Mouse (Mus musculus): Measurements from ENCODE around the gene Prkci. TPM values are rescaled to one million over a fixed set of nuclear protein-coding genes. Genes with fewer than 3 reads are reported as not detected.

Prkci gene
- total and polyA plus RNA-seq, 3 experiments = 4.8 to 37.8 (median 24.4) TPM

DNA sequence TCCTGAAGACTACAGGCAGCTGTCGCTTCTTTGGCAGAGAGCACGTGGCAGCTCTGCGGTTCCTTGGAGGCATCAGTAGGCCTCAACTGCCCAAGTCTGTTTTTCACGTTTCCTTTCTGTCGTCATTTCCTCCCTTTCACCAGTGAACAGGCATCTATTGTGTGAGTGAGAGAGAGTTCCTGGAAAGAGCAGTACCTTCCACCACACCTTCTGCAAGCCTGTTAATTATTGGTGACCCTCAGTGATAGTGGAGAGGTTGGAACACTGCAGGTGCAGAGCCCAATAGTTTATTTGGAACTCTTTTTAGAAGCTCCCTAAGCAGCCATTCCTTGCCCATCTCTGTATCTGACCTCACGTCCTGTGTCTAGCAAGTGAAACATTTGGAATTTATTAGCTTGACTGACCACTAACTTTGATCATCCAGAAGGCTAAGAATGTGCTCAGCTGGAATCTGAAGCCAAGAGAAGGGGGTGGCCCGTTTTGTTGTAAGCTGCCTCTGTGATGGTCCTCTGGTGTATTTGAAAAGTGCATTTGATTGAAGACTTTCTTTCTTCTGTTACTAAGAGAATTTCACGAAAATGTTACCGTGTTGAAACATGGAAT, 21.1 kb downstream of the Prkci start:
- peaks cover 30% of the 10 kb centered on the region for H3K4me1 ChIP-seq (ENCODE audit: insufficient read depth, low read depth, low read length)
- no peak overlapping the region for H3K4me3 ChIP-seq (ENCODE audit: low read depth, low read length)
- H3K9me3 ChIP-seq (replicated peaks) = no peaks in the 10 kb centered on the region
- TF ChIP-seq POLR2AphosphoS5 (IDR thresholded peaks at IDR 0.05; ENCODE audit: insufficient replicate concordance, low read depth, low read length) (no peak), GATA1 (IDR thresholded peaks at IDR 0.05; ENCODE audit: borderline replicate concordance, low read length) (no peak), CTCF (IDR thresholded peaks at IDR 0.05; ENCODE audit: low read depth, low read length) (no peak), TAL1 (conservative IDR thresholded peaks at IDR 0.05; ENCODE audit: low read depth, low read length) (no peak), GATA2 (IDR thresholded peaks at IDR 0.05; ENCODE audit: borderline replicate concordance, low read depth, low read length) (no peak)
- H3K27me3 ChIP-seq (ENCODE audit: insufficient read depth, low read length) = no peaks in the 10 kb centered on the region; the same call in 1 of the 2 replicates
- H3K36me3 ChIP-seq (replicated peaks) = peaks cover 13% of the 10 kb centered on the region
- ATAC-seq (ENCODE audit: extremely low read depth, insufficient number of reproducible peaks, low FRiP score, poor library complexity, severe bottlenecking) = no peak
- DNase-seq (ENCODE audit: low spot score) = no peak

DNA sequence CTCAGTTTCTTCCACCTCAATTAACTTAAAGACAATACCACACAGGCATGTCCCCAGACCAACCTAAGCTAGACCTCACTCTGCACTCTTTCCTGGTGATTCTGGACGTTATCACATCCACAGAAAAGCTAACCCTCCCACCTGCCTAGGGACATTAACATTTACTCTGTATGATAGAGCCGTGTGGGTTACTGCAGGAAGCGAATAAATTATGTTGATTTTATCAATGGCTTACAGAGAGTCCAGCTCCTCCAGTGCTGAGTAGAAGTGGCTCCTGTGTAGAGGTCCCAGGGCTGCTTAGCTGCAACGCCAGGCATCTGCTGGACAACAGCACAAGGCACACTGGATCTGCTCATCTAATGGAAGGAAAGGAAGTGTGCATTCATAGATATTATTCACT, 22.1 kb downstream of the Prkci start:
- Histone ChIP-seq H3K4me3 (ENCODE audit: low read depth, low read length) (no peak overlapping the region), H3K27me3 (ENCODE audit: insufficient read depth, low read length) (no peaks in the 10 kb centered on the region; the same call in 1 of the 2 replicates), H3K36me3 (replicated peaks) (peaks cover 14% of the 10 kb centered on the region), H3K4me1 (ENCODE audit: insufficient read depth, low read depth, low read length) (peaks cover 30% of the 10 kb centered on the region), H3K9me3 (replicated peaks) (no peaks in the 10 kb centered on the region)
- ATAC-seq (ENCODE audit: extremely low read depth, insufficient number of reproducible peaks, low FRiP score, poor library complexity, severe bottlenecking) = peak; percentile 56
- TF ChIP-seq POLR2AphosphoS5 (IDR thresholded peaks at IDR 0.05; ENCODE audit: insufficient replicate concordance, low read depth, low read length) = no peak
- no peak for TF ChIP-seq GATA1 (IDR thresholded peaks at IDR 0.05; ENCODE audit: borderline replicate concordance, low read length)
- TF ChIP-seq GATA2 (IDR thresholded peaks at IDR 0.05; ENCODE audit: borderline replicate concordance, low read depth, low read length) = no peak
- no peak for TF ChIP-seq CTCF (IDR thresholded peaks at IDR 0.05; ENCODE audit: low read depth, low read length)
- DNase-seq (ENCODE audit: low spot score) = no peak

DNA sequence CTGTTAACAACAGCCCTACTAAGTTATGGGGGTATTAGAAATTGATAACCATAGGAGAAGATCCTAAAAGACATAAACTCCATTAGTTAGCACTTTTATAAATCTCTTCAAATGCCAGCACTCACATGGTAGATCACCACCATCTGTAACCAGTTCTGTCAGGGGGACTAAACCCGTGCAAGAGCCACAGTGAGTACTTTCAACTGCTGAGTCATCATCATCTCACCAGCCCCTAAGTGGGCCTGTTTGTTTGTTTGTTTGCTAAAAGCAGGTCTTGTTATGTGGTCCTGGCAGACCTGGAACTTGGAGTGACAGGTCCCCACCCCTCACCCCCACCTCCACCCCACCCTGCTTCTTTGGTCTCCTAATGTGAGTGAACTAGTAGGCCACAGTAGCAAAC, 23.7 kb downstream of the Prkci start:
- H3K4me3 ChIP-seq (ENCODE audit: low read depth, low read length) = no peak overlapping the region
- peaks cover 30% of the 10 kb centered on the region for H3K4me1 ChIP-seq (ENCODE audit: insufficient read depth, low read depth, low read length)
- H3K36me3 ChIP-seq (replicated peaks) = peaks cover 28% of the 10 kb centered on the region
- no peaks in the 10 kb centered on the region for H3K9me3 ChIP-seq (replicated peaks)
- no peak for DNase-seq (ENCODE audit: low spot score)
- no peak for ATAC-seq (ENCODE audit: extremely low read depth, insufficient number of reproducible peaks, low FRiP score, poor library complexity, severe bottlenecking)
- TF ChIP-seq GATA2 (IDR thresholded peaks at IDR 0.05; ENCODE audit: borderline replicate concordance, low read depth, low read length) (no peak), TAL1 (conservative IDR thresholded peaks at IDR 0.05; ENCODE audit: low read depth, low read length) (no peak), POLR2AphosphoS5 (IDR thresholded peaks at IDR 0.05; ENCODE audit: insufficient replicate concordance, low read depth, low read length) (no peak), CTCF (IDR thresholded peaks at IDR 0.05; ENCODE audit: low read depth, low read length) (no peak), GATA1 (IDR thresholded peaks at IDR 0.05; ENCODE audit: borderline replicate concordance, low read length) (no peak)
- H3K27me3 ChIP-seq (ENCODE audit: insufficient read depth, low read length) = no peaks in the 10 kb centered on the region; the same call in 1 of the 2 replicates

DNA sequence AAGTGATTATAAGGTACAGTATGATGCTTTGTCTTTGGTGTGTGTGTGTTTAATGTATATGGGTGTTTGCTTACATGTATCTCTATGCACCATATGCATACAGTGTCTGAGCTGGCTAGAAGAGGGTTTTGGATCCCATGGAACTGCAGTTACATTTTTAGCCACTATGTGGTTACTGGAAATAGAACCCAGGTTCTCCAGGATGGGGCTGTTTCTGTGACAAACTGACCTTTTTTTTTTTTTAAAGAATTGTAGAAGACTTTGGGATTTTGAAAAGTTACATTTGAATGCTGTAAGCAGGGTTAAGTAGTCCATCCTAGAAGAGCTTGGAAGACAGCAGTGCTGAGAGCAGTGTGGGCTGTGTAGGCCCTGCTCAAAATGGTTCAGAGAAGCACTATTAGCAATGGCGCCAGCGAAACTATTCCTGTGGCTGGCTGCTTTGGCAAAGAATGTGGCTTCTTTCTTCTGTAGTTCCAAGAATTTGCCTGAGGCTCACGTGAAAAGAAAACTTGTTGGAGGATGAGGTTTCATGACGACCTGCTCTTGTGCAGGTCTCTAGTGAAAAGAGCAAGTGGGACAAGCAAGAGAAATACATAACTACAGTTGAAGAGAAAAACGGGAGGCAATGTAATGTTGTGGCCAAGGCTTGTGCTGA, 24.4 kb downstream of the Prkci start:
- DNase-seq (ENCODE audit: low spot score) (no peak), ATAC-seq (ENCODE audit: extremely low read depth, insufficient number of reproducible peaks, low FRiP score, poor library complexity, severe bottlenecking) (no peak)
- Histone ChIP-seq H3K9me3 (replicated peaks) (no peaks in the 10 kb centered on the region), H3K27me3 (ENCODE audit: insufficient read depth, low read length) (no peaks in the 10 kb centered on the region; the same call in 1 of the 2 replicates), H3K36me3 (replicated peaks) (peaks cover 34% of the 10 kb centered on the region), H3K4me3 (ENCODE audit: low read depth, low read length) (no peak overlapping the region), H3K4me1 (ENCODE audit: insufficient read depth, low read depth, low read length) (peaks cover 30% of the 10 kb centered on the region)
- TF ChIP-seq POLR2AphosphoS5 (IDR thresholded peaks at IDR 0.05; ENCODE audit: insufficient replicate concordance, low read depth, low read length) (no peak), GATA2 (IDR thresholded peaks at IDR 0.05; ENCODE audit: borderline replicate concordance, low read depth, low read length) (no peak), CTCF (IDR thresholded peaks at IDR 0.05; ENCODE audit: low read depth, low read length) (no peak), TAL1 (conservative IDR thresholded peaks at IDR 0.05; ENCODE audit: low read depth, low read length) (no peak), GATA1 (IDR thresholded peaks at IDR 0.05; ENCODE audit: borderline replicate concordance, low read length) (no peak)

DNA sequence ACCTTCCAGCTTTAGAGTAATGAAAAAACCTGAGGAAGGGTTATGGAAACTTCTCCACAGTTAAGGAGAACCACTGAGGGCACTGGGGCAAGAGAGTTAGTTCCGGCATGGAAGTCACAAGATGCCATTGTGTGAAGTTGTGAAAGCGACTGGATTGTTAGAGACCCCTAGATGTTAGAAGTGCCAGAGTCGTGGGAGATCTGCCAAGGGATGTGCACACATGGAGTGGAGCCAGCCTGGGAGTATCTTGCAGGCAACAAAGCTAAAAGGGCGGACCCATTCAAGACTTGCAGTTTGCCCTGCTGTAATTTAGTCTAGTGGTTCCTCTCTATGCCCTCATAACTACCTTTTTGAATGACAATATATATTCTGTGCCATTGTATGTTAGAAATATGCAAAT, 25.1 kb downstream of the Prkci start:
- Histone ChIP-seq H3K36me3 (replicated peaks) (peaks cover 39% of the 10 kb centered on the region), H3K9me3 (replicated peaks) (no peaks in the 10 kb centered on the region), H3K27me3 (ENCODE audit: insufficient read depth, low read length) (no peaks in the 10 kb centered on the region; the same call in 1 of the 2 replicates), H3K4me3 (ENCODE audit: low read depth, low read length) (no peak overlapping the region), H3K4me1 (ENCODE audit: insufficient read depth, low read depth, low read length) (peaks cover 30% of the 10 kb centered on the region)
- DNase-seq (ENCODE audit: low spot score) = no peak
- TF ChIP-seq POLR2AphosphoS5 (IDR thresholded peaks at IDR 0.05; ENCODE audit: insufficient replicate concordance, low read depth, low read length) (no peak), GATA1 (IDR thresholded peaks at IDR 0.05; ENCODE audit: borderline replicate concordance, low read length) (no peak), CTCF (IDR thresholded peaks at IDR 0.05; ENCODE audit: low read depth, low read length) (no peak), GATA2 (IDR thresholded peaks at IDR 0.05; ENCODE audit: borderline replicate concordance, low read depth, low read length) (no peak), TAL1 (conservative IDR thresholded peaks at IDR 0.05; ENCODE audit: low read depth, low read length) (no peak)
- ATAC-seq (ENCODE audit: extremely low read depth, insufficient number of reproducible peaks, low FRiP score, poor library complexity, severe bottlenecking) = no peak

DNA sequence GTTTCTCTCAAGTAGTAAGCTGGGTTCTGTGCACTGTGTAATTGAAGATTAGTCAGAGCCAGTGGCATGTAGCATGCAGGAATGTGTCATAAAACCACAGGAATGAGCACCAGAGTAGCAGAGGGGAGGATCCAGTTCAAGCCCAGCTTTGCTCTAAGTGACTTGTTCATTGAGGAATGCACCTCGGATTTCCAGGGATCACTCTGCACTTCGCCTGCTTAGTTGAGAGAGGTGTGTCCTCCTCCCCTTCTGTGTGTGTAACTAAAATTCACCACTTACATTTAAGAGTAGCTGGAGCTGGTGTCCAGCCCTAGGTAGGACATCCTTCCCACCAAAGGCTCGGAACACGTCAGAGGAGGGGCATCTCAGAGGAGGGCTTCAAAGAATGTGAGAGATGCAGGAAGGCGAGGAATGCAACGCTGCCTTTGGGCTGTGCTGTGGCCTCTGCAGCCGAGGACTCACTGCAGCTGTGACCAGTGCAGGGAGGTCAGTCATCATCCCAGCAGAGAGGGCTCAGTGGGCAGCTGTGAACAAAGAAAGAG, 27.4 kb downstream of the Prkci start:
- H3K9me3 ChIP-seq (replicated peaks) = no peaks in the 10 kb centered on the region
- H3K4me3 ChIP-seq (ENCODE audit: low read depth, low read length) = no peak overlapping the region
- peaks cover 11% of the 10 kb centered on the region for H3K4me1 ChIP-seq (ENCODE audit: insufficient read depth, low read depth, low read length)
- no peaks in the 10 kb centered on the region for H3K27me3 ChIP-seq (ENCODE audit: insufficient read depth, low read length)
- no peak for ATAC-seq (ENCODE audit: extremely low read depth, insufficient number of reproducible peaks, low FRiP score, poor library complexity, severe bottlenecking)
- peaks cover 46% of the 10 kb centered on the region for H3K36me3 ChIP-seq (replicated peaks)
- no peak for DNase-seq (ENCODE audit: low spot score)
- no peak for TF ChIP-seq GATA2 (IDR thresholded peaks at IDR 0.05; ENCODE audit: borderline replicate concordance, low read depth, low read length)
- no peak for TF ChIP-seq GATA1 (IDR thresholded peaks at IDR 0.05; ENCODE audit: borderline replicate concordance, low read length)
- TF ChIP-seq POLR2AphosphoS5 (IDR thresholded peaks at IDR 0.05; ENCODE audit: insufficient replicate concordance, low read depth, low read length) = no peak
- TF ChIP-seq CTCF (IDR thresholded peaks at IDR 0.05; ENCODE audit: low read depth, low read length) = no peak
- TF ChIP-seq TAL1 (conservative IDR thresholded peaks at IDR 0.05; ENCODE audit: low read depth, low read length) = no peak

Measured in G1E (cell line).